Mouse (Mus musculus) forebrain, embryonic 14.5 days (tissue): ENCODE results near the gene Pde11a. TPM values are rescaled to one million over a fixed set of nuclear protein-coding genes. Genes with fewer than 3 reads are reported as not detected.

Experiments
- ATAC-seq: fragments of 200-750 bp; cut with Nextera tagmentation; 2 replicates; pipeline ENCODE4 v1.8.0; 2017; ENCODE audit warnings: mild to moderate bottlenecking, moderate library complexity
- DNase-seq: peaks from one replicate; pipeline ENCODE4 v3.0.0-alpha.2; 2015; ENCODE audit warnings: low spot score
- H3K27ac ChIP-seq: fragments of 300-500 bp; sonication (generic); 2 replicates; pipeline ENCODE4 v1.5.1; 2014; ENCODE audit warnings: low read depth, mild to moderate bottlenecking, control low read depth, low read length, moderate library complexity
- H3K27me3 ChIP-seq: fragments of 300-500 bp; sonication (generic); replicated peaks from 2 replicates; pipeline ENCODE4 v1.6.1; 2014; ENCODE audit warnings: low read length, control low read depth, mixed read lengths; ENCODE audit not compliant: control insufficient read depth, insufficient read depth
- H3K36me3 ChIP-seq: fragments of 300-500 bp; sonication (generic); 2 replicates; pipeline ENCODE4 v1.6.1; 2014; ENCODE audit warnings: low read length, control low read depth; ENCODE audit not compliant: control insufficient read depth, insufficient read depth
- H3K4me1 ChIP-seq: fragments of 300-500 bp; sonication (generic); 2 replicates; pipeline ENCODE4 v1.6.1; 2014; ENCODE audit warnings: antibody characterized with exemption, low read length, control low read depth; ENCODE audit not compliant: control insufficient read depth, insufficient read depth
- H3K4me2 ChIP-seq: fragments of 300-500 bp; sonication (generic); 2 replicates; pipeline ENCODE4 v1.6.1; 2014; ENCODE audit warnings: mild to moderate bottlenecking, control low read depth, low read length
- H3K4me3 ChIP-seq: fragments of 300-500 bp; sonication (generic); 2 replicates; pipeline ENCODE4 v1.5.1; 2014; ENCODE audit warnings: low read depth, low read length, control low read depth
- H3K9ac ChIP-seq: fragments of 300-500 bp; sonication (generic); 2 replicates; pipeline ENCODE4 v1.6.1; 2014; ENCODE audit warnings: mild to moderate bottlenecking, low read length, control low read depth, moderate library complexity
- H3K9me3 ChIP-seq: fragments of 300-500 bp; sonication (generic); replicated peaks from 2 replicates; pipeline ENCODE4 v1.6.1; 2016; ENCODE audit warnings: low read length, control low read depth, mixed read lengths; ENCODE audit not compliant: control insufficient read depth
- WGBS: fragments of 180-500 bp; shearing (Covaris S2); extraction: QIAGEN DNeasy Blood & Tissue Kit; methylation state at CpG from one replicate; pipeline ENCODE4 v1.1.7; 2014; 5-methylcytosine and 5-hydroxymethylcytosine counted together
- polyA plus RNA-seq: library from polyadenylated mRNA; unstranded; fragments of >200 nt; fragmentation: Nextera tagmentation; extraction: Ambion mirVana; gene quantifications from 2 replicates; pipeline ENCODE4 v1.2.1, GENCODE M21; 2014

The Pde11a gene
- polyA plus RNA-seq, 1 experiment from 2014 or later, result 0.14 TPM

DNA sequence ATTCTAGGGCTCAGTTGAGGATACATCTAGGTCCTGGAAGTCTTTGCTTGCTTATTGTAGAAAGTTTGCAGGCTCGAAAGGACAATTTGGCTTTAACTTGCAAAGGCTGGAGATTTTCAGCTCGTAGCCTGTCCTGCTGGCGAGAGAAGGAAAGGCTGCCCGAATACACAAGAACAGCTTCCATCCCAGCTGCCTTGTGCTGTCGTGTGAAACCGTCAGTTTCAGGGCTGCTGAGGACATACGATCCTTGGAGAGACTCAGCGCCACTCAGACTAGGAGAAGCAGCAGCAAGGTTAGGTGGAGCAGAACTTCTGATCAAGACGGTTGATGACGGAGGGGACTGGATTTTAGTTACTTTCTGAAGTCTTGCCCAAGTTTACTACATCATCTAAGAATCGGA is 287.2 kb downstream of the Pde11a start:
- Histone ChIP-seq H3K9me3 (no peaks in the 10 kb centered on the region), H3K27ac (no peak overlapping the region), H3K4me2 (no peak overlapping the region), H3K36me3 (no peaks in the 10 kb centered on the region), H3K9ac (no peak overlapping the region), H3K4me3 (no peak overlapping the region), H3K4me1 (no peaks in the 10 kb centered on the region), H3K27me3 (no peaks in the 10 kb centered on the region)
- DNase-seq, result peak; percentile 14
- WGBS, result 82% methylated on average over 11 of the region's 11 CpGs
- ATAC-seq, result no peak

- Histone ChIP-seq H3K9me3 (no peaks in the 10 kb centered on the region), H3K4me2 (no peak overlapping the region), H3K4me1 (no peaks in the 10 kb centered on the region), H3K36me3 (no peaks in the 10 kb centered on the region), H3K27ac (no peak overlapping the region), H3K27me3 (no peaks in the 10 kb centered on the region), H3K4me3 (no peak overlapping the region), H3K9ac (no peak overlapping the region)
- DNase-seq, result peak; percentile 43
- ATAC-seq, result no peak
- WGBS, result 83% methylated on average over 4 of the region's 4 CpGs
Measured at GRCm38 (mm10) chr2:76050911-76051310, 287.7 kb downstream of the Pde11a start.

DNA sequence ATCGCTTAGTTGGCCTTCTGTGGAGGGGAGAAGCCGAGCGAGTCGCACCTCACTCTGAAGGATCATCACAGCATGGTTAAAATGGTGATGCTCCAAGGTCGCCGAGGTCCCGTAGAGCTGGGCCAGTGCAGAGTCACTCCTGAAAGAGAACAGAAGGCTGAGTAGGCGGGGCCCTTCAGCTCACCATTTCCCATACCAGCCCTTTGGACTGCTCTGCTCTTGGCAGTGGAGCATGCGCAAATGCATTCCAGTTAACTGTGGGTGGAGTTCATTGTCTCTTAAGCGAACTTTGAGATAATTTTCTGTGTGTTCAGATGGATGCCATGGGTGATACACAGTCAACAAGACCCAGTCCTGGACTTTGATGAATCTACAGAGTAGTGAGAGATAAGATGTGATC is 288.5 kb downstream of the Pde11a start:
- H3K4me2 ChIP-seq, result no peak overlapping the region
- H3K4me1 ChIP-seq, result no peaks in the 10 kb centered on the region
- H3K9ac ChIP-seq, result no peak overlapping the region
- DNase-seq (no peak), ATAC-seq (no peak)
- no peaks in the 10 kb centered on the region for H3K36me3 ChIP-seq
- H3K9me3 ChIP-seq, result no peaks in the 10 kb centered on the region
- WGBS, result 81% methylated on average over 10 of the region's 10 CpGs
- no peak overlapping the region for H3K27ac ChIP-seq
- no peaks in the 10 kb centered on the region for H3K27me3 ChIP-seq
- H3K4me3 ChIP-seq, result no peak overlapping the region

- DNase-seq, result no peak
- ATAC-seq, result no peak
- 49% methylated on average over 8 of the region's 8 CpGs for WGBS
Measured at GRCm38 (mm10) chr2:76049529-76049928, 289.0 kb downstream of the Pde11a start.

DNA sequence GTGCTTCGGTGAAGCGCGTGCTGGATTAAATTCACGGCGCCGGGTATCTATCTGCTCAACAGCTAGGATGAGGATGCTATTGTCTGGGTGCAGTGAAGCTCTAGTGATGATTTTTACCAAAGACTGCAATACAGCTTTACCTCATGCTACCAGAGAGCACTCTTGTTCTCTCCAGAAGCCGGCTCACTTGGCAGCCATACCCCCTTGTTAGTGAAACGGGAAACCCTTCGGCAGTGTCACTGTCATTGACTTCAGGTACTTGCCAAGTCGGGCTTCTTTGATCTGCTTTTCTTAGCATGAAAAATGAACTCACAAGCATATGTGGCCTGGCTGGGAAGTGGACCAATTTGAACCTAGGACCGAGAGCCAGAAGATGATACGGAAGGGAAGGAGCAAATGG is 290.8 kb downstream of the Pde11a start:
- Histone ChIP-seq H3K36me3 (no peaks in the 10 kb centered on the region), H3K27me3 (no peaks in the 10 kb centered on the region), H3K4me2 (no peak overlapping the region), H3K4me3 (no peak overlapping the region), H3K27ac (0 out of 2 replicates have a peak overlapping the region, but pooled peaks have one; percentile 21), H3K9ac (no peak overlapping the region), H3K4me1 (no peaks in the 10 kb centered on the region), H3K9me3 (no peaks in the 10 kb centered on the region)
- DNase-seq, result peak; percentile 68
- WGBS, result 62% methylated on average over 12 of the region's 12 CpGs
- ATAC-seq, result peak; percentile 50; the same call in 1 of the 2 replicates

More at GRCm38 (mm10) chr2:76049529-76049928, 289.0 kb downstream of the Pde11a start:
- no peaks in the 10 kb centered on the region for H3K9me3 ChIP-seq
- H3K36me3 ChIP-seq, result no peaks in the 10 kb centered on the region
- H3K4me2 ChIP-seq, result no peak overlapping the region
- no peaks in the 10 kb centered on the region for H3K27me3 ChIP-seq
- H3K27ac ChIP-seq, result no peak overlapping the region
- no peak overlapping the region for H3K9ac ChIP-seq
- H3K4me1 ChIP-seq, result no peaks in the 10 kb centered on the region
- H3K4me3 ChIP-seq, result no peak overlapping the region

DNA sequence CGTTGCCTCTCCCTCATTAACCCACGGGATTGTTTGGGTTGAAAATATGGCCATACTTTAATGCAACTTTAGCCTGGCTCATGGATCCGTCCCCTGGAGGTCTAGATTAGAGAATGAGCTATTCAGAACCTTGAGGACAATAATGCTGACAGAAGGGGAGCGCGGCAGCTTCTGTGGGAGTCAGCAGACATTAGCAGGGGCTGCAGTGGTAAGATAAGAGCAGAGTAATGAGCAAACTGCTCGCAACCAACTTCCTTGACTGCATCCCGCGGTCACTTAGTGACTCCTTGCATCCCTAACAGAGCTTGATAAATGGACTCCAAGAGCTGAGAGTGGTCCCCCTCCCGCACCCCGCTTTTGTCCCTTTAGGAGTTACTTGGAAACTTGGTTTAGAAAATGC is 296.4 kb downstream of the Pde11a start:
- H3K4me3 ChIP-seq, result no peak overlapping the region
- no peaks in the 10 kb centered on the region for H3K27me3 ChIP-seq
- ATAC-seq, result no peak
- no peaks in the 10 kb centered on the region for H3K36me3 ChIP-seq
- no peaks in the 10 kb centered on the region for H3K9me3 ChIP-seq
- no peak overlapping the region for H3K9ac ChIP-seq
- WGBS, result 85% methylated on average over 10 of the region's 10 CpGs
- no peak for DNase-seq
- H3K4me2 ChIP-seq, result no peak overlapping the region
- H3K4me1 ChIP-seq, result peaks cover 4% of the 10 kb centered on the region; the same call in 1 of the 2 replicates
- H3K27ac ChIP-seq, result no peak overlapping the region

DNA sequence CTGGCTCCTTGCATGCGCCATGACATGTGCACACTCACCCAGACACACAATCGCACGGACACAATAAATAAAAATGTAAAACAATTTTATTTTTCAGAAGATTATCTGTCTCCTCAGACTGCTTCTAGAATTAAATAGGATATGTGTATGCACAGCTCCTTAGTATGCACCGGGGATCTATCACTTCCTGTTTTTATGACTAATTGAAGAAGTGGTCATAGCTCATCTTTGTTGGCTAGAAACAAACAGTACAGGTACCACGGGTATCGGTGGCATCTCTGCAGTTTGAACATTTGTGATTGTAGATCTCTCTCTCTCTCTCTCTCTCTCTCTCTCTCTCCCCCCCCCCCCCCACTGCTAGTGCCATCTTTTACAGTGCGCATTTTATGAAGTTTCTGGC is 298.5 kb downstream of the Pde11a start:
- DNase-seq (no peak), ATAC-seq (no peak)
- WGBS, result 96% methylated on average over 7 of the region's 7 CpGs
- Histone ChIP-seq H3K27me3 (no peaks in the 10 kb centered on the region), H3K4me1 (peaks cover 4% of the 10 kb centered on the region; the same call in 1 of the 2 replicates), H3K4me2 (no peak overlapping the region), H3K9me3 (no peaks in the 10 kb centered on the region), H3K9ac (no peak overlapping the region), H3K27ac (no peak overlapping the region), H3K36me3 (no peaks in the 10 kb centered on the region), H3K4me3 (no peak overlapping the region)

DNA sequence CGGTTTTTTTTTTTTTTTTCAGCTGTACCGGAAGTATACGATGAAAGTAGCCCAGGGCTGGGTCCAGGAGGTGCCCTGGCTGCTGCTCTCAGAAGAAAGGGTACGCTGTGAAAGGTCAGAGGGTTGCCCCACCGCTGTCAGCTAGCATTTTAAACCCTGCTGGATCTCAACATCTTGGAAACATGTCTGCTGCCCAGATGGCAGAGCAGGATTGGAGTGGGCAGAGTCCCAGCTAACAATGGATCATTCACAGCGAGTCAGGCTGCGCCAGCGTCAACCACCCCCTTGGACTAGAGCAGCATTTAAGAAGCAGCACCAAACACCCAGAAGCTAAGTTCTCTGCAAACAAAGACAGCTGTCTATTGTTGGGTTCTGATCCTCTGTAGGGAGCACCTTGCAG is 308.5 kb downstream of the Pde11a start:
- Histone ChIP-seq H3K4me3 (no peak overlapping the region), H3K27me3 (0 out of 2 replicates have a peak, but pooled peaks cover 3% of the 10 kb centered on the region), H3K4me1 (peaks cover 24% of the 10 kb centered on the region), H3K36me3 (no peaks in the 10 kb centered on the region), H3K9me3 (no peaks in the 10 kb centered on the region), H3K4me2 (peak overlapping the region; percentile 37), H3K27ac (peak overlapping the region; percentile 75), H3K9ac (peak overlapping the region; percentile 56; the same call in 1 of the 2 replicates)
- 22% methylated on average over 8 of the region's 8 CpGs for WGBS
- ATAC-seq, result peak; percentile 72
- peak; percentile 73 for DNase-seq

DNA sequence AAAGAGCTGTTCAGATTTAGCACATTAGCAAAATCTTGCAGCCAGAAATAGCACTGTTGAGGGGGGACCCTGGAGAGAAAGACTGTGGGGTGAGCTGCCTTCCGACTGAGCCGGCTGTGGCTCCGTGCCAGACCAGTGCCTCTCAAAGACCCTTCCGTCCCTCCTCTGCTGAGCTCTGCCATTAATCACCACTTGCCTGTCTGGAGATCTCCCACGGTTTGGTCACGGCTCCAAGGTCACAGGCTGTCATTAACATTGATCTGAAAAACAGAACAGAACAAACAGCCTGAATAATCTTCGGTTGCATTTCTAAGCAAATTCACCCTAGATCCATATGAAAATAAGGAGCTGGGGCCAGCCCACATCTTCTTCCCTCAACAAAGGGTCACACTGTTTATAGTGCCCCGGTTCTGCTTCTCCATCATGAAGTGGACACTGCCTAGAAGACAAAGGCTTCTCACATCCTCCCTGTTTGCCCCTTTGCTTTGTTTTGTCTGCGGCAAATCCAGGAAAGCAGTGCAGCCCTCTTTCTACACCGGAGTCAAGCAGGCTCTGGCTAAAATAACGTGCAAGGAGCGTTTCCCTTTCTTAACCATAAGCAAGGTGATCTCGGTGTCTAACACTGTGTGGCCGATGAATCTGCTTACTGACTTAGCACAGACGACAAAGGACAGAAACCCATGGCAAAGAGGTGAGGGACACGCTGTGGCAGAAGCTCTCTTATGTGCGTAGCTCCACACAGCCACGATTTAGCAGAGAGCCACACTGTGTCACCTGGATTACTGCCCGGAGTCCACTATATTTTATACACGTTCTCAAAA is 309.3 kb downstream of the Pde11a start:
- Histone ChIP-seq H3K4me2 (peak overlapping the region; percentile 37), H3K27ac (peak overlapping the region; percentile 75), H3K9ac (peak overlapping the region; percentile 56), H3K4me1 (peaks cover 24% of the 10 kb centered on the region), H3K4me3 (no peak overlapping the region), H3K36me3 (no peaks in the 10 kb centered on the region), H3K9me3 (no peaks in the 10 kb centered on the region), H3K27me3 (0 out of 2 replicates have a peak, but pooled peaks cover 3% of the 10 kb centered on the region)
- ATAC-seq (peak; percentile 87), DNase-seq (peak; percentile 76)
- WGBS, result 23% methylated on average over 20 of the region's 20 CpGs
